Mouse (Mus musculus) heart, adult 2 months (tissue): ENCODE data around the gene Cyp2j8.
A peak's percentile ranks its signal among the peaks of the same experiment; 100 is the strongest.

Source experiments
- CTCF ChIP-seq: fragments of 200-600 bp; IDR thresholded peaks from 2 replicates; pipeline ENCODE4 v1.8.1; 2022; ENCODE audit warnings: antibody characterized with exemption, mild to moderate bottlenecking, moderate library complexity
- POLR2A ChIP-seq: fragments of 200-500 bp; IDR thresholded peaks from 2 replicates; pipeline ENCODE4 v1.6.1; 2011; ENCODE audit warnings: mild to moderate bottlenecking, low read depth, low read length, control low read depth; ENCODE audit not compliant: insufficient read depth

DNA sequence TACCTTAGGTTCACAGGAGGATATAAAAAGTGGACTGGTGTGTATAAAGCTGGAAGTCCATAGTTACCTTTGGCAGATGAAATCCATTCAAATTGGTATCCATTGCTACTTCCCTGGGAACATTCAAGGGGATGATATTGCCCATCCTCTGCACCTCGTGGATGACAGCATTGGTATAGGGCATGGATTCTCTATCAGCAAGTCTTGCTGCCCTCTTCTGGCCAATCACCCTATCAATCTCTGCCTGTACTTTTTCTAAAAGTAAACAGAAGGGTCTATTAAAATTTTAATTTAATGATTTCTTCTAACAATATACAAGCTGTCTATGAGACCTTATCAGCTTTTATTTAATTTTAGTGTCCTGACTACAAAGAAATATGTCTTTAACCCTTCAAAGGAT, 18.6 kb upstream of the Cyp2j8 start:
- TF ChIP-seq POLR2A (no peak), CTCF (peak; percentile 57)
